Mouse (Mus musculus) embryonic facial prominence, embryonic 11.5 days (tissue): ENCODE results near the gene Atp5b. TPM values are rescaled to one million over a fixed set of nuclear protein-coding genes. Genes with fewer than 3 reads are reported as not detected.
A peak's percentile ranks its signal among the peaks of the same experiment; 100 is the strongest.

ENCODE experiments used
- ATAC-seq: fragments of 200-750 bp; cut with Nextera tagmentation; replicated peaks from 2 replicates; pipeline ENCODE4 v1.8.0; 2017; ENCODE audit warnings: low read depth; ENCODE audit not compliant: insufficient number of reproducible peaks, low FRiP score, low TSS enrichment
- DNase-seq: peaks from one replicate; pipeline ENCODE4 v3.0.0-alpha.2; 2015; ENCODE audit warnings: low spot score
- H3K27ac ChIP-seq: fragments of 300-500 bp; sonication (generic); replicated peaks from 2 replicates; pipeline ENCODE4 v1.5.1; 2014; ENCODE audit warnings: mild to moderate bottlenecking, low read depth, low read length, control low read depth
- H3K27me3 ChIP-seq: fragments of 300-500 bp; sonication (generic); 2 replicates; pipeline ENCODE4 v1.6.1; 2014; ENCODE audit warnings: mild to moderate bottlenecking, low read length, moderate library complexity, mixed read lengths; ENCODE audit not compliant: control insufficient read depth, insufficient read depth
- H3K36me3 ChIP-seq: fragments of 300-500 bp; sonication (generic); replicated peaks from 2 replicates; pipeline ENCODE4 v1.6.1; 2014; ENCODE audit warnings: low read depth, mild to moderate bottlenecking, low read length, moderate library complexity, mixed read lengths; ENCODE audit not compliant: control insufficient read depth, insufficient read depth
- H3K4me1 ChIP-seq: fragments of 300-500 bp; sonication (generic); 2 replicates; pipeline ENCODE4 v1.6.1; 2014; ENCODE audit warnings: low read length, mixed read lengths; ENCODE audit not compliant: control insufficient read depth, insufficient read depth
- H3K4me2 ChIP-seq: fragments of 300-500 bp; sonication (generic); 2 replicates; pipeline ENCODE4 v1.6.1; 2014; ENCODE audit warnings: low read depth, mild to moderate bottlenecking, control low read depth, low read length, moderate library complexity
- H3K4me3 ChIP-seq: fragments of 300-500 bp; sonication (generic); 2 replicates; pipeline ENCODE4 v1.5.1; 2014; ENCODE audit warnings: low read depth, low read length, control low read depth
- H3K9ac ChIP-seq: fragments of 300-500 bp; sonication (generic); replicated peaks from 2 replicates; pipeline ENCODE4 v1.6.1; 2014; ENCODE audit warnings: mild to moderate bottlenecking, control low read depth, low read length
- H3K9me3 ChIP-seq: fragments of 300-500 bp; sonication (generic); replicated peaks from 2 replicates; pipeline ENCODE4 v1.6.1; 2016; ENCODE audit warnings: mild to moderate bottlenecking, low read length, inconsistent platforms, mixed read lengths; ENCODE audit not compliant: control insufficient read depth
- WGBS: fragments of 180-500 bp; shearing (Covaris S2); extraction: QIAGEN DNeasy Blood & Tissue Kit; methylation state at CpG from one replicate; pipeline ENCODE4 v1.1.7; 2014; 5-methylcytosine and 5-hydroxymethylcytosine counted together
- polyA plus RNA-seq: library from polyadenylated mRNA; unstranded; fragments of >200 nt; fragmentation: Nextera tagmentation; extraction: Ambion mirVana; gene quantifications from 2 replicates; pipeline ENCODE4 v1.2.1, GENCODE M21; 2014

Gene Atp5b
- polyA plus RNA-seq, 1 experiment from 2014 or later: 2,412 TPM

GRCm38 (mm10) chr10:128088181-128088580, 5.1 kb downstream of the Atp5b start:
- DNase-seq: no peak
- H3K4me3 ChIP-seq: no peak overlapping the region
- peaks cover 7% of the 10 kb centered on the region for H3K4me1 ChIP-seq
- H3K36me3 ChIP-seq: peaks cover 13% of the 10 kb centered on the region; the same call in 1 of the 2 replicates
- no peak overlapping the region for H3K9ac ChIP-seq
- H3K9me3 ChIP-seq: no peaks in the 10 kb centered on the region
- WGBS: 90% methylated on average over 5 of the region's 5 CpGs
- no peaks in the 10 kb centered on the region for H3K27me3 ChIP-seq
- no peak overlapping the region for H3K27ac ChIP-seq
- no peak overlapping the region for H3K4me2 ChIP-seq
- ATAC-seq: no peak

GRCm38 (mm10) chr10:128089842-128090241, 6.8 kb downstream of the Atp5b start:
- WGBS: 68% methylated on average over 5 of the region's 5 CpGs
- Histone ChIP-seq H3K4me2 (no peak overlapping the region), H3K27me3 (no peaks in the 10 kb centered on the region), H3K9ac (no peak overlapping the region), H3K4me3 (no peak overlapping the region), H3K36me3 (peaks cover 13% of the 10 kb centered on the region; the same call in 1 of the 2 replicates), H3K4me1 (peaks cover 7% of the 10 kb centered on the region), H3K9me3 (no peaks in the 10 kb centered on the region), H3K27ac (no peak overlapping the region)
- DNase-seq (no peak), ATAC-seq (no peak)

GRCm38 (mm10) chr10:128090651-128091563, 7.8 kb downstream of the Atp5b start:
- H3K27ac ChIP-seq: no peak overlapping the region; the same call in 1 of the 2 replicates
- H3K4me3 ChIP-seq: peak overlapping the region; percentile 81
- peaks cover 7% of the 10 kb centered on the region for H3K4me1 ChIP-seq
- H3K9me3 ChIP-seq: no peaks in the 10 kb centered on the region
- 0 out of 2 replicates have a peak, but pooled peaks have one; percentile 22 for ATAC-seq
- 8% methylated on average over 14 of the region's 14 CpGs for WGBS
- peak overlapping the region; percentile 29; the same call in 1 of the 2 replicates for H3K9ac ChIP-seq
- H3K4me2 ChIP-seq: peak overlapping the region; percentile 92
- no peaks in the 10 kb centered on the region for H3K27me3 ChIP-seq
- peak; percentile 92 for DNase-seq
- H3K36me3 ChIP-seq: peaks cover 11% of the 10 kb centered on the region; the same call in 1 of the 2 replicates

GRCm38 (mm10) chr10:128091564-128092505, 8.8 kb downstream of the Atp5b start, which contains the start of gene Baz2a:
Baz2a (plus strand) TSS chr10:128091577.
- Histone ChIP-seq H3K36me3 (peaks cover 11% of the 10 kb centered on the region; the same call in 1 of the 2 replicates), H3K27ac (peak within 1 kb of the TSS; percentile 86), H3K27me3 (no peaks in the 10 kb centered on the region), H3K4me3 (peak within 1 kb of the TSS; percentile 81), H3K9ac (peak within 1 kb of the TSS; percentile 82), H3K4me1 (peaks cover 7% of the 10 kb centered on the region), H3K4me2 (peak within 1 kb of the TSS; percentile 92), H3K9me3 (no peaks in the 10 kb centered on the region)
- DNase-seq: peak; percentile 53
- under 1% methylated on average over 20 of the region's 20 CpGs for WGBS
- peak; percentile 5 for ATAC-seq

DNA sequence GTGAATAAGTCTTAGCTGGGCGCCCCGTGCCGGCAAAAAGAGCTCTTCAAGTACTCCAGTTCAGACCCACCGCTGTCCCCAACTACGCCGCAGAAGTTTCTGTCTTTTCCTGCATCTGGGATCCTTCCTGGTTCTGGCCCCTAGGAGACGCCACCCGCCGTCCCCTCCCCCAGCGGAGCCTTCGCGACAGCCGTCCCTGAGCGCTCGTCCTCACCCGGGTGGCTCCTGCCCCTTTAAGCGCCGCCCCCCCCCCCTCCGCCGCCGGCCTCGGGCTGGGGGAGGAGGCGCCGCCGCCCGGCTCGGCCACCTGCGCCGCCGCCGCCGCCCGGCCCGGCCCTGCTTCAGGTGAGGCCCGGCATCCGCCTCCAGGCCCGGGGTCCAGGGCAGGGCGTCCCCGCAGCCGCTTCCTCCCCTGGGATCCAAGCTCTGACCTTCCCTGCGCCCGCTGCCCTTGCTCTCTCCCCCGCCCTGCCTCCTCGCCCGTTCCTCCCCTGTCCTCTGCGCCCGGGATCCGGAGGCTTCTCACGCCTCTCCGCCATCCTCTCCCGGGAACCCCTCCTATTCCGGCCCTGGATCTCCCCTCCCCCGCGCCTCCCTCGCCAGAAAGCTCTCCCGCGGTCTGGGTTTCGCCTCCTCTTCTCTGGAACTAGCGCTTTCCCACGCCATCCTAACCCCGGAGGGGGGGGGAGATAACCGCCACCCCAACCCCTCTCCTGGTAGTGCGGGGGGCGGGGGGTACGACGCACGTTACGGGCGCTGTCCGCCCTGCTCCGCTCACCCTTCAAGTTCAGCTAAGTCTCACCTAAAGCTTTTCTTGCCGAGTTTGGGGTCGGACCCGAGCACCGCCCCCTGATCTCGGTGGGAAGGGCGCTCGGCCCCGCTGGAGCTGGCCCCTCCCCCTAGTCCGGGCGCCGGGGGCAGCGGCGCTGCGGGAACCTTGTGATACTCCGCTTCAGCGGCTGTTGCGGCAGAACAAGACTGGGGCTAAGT, 9.7 kb downstream of the Atp5b start:
- peak overlapping the region; percentile 92 for H3K4me2 ChIP-seq
- peaks cover 7% of the 10 kb centered on the region for H3K4me1 ChIP-seq
- WGBS: under 1% methylated on average over 62 of the region's 88 CpGs
- no peaks in the 10 kb centered on the region for H3K27me3 ChIP-seq
- no peaks in the 10 kb centered on the region for H3K9me3 ChIP-seq
- DNase-seq (peak; percentile 80), ATAC-seq (peak; percentile 25)
- H3K9ac ChIP-seq: peak overlapping the region; percentile 82
- H3K27ac ChIP-seq: peak overlapping the region; percentile 86
- H3K4me3 ChIP-seq: peak overlapping the region; percentile 81
- H3K36me3 ChIP-seq: peaks cover 8% of the 10 kb centered on the region; the same call in 1 of the 2 replicates

- no peak for ATAC-seq
- WGBS: 26% methylated on average over 13 of the region's 13 CpGs
- DNase-seq: no peak
- Histone ChIP-seq H3K9ac (peak overlapping the region; percentile 82; the same call in 1 of the 2 replicates), H3K4me2 (peak overlapping the region; percentile 92), H3K4me1 (peaks cover 7% of the 10 kb centered on the region), H3K36me3 (peaks cover 1% of the 10 kb centered on the region; the same call in 1 of the 2 replicates), H3K9me3 (no peaks in the 10 kb centered on the region), H3K27ac (peak overlapping the region; percentile 86; the same call in 1 of the 2 replicates), H3K27me3 (no peaks in the 10 kb centered on the region), H3K4me3 (peak overlapping the region; percentile 81)
Observed at GRCm38 (mm10) chr10:128093496-128094294, 10.6 kb downstream of the Atp5b start.
